In the genomic region with DNA sequence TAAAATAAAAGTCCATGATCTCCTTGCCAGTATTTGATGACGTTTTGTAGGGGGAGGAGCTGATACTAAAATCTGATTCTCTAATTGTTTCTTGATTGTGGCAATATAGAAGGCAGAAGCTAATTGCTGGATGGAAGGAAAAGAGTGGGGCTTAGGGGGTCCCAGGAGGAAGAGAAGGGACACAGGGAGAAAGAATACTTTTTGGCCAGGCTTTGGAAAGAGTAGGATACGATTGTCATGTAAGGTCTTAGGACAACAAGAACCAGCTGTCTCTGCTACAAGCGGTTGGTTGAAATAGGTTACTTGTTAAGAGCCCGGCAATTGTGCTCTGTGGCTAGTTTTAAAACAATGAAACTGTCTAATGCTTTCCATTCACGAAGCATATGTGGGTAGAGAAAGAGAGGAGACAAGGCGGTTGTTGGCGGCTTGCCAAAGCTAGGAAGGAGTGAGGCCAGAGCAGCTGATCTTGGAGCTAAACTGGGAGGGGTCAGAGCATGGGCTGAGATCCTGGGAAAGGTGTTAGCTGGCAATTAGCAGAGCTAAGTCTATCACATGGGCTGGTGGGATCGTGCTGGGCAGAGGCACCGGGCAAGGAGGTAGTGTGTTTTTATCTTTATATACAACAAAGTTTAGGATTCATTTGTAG, we compare ENCODE assay signal across 8 mouse cellular contexts. TPM values are rescaled to one million over a fixed set of nuclear protein-coding genes. Genes with fewer than 3 reads are reported as not detected.
DNase-seq lines count a peak whose midpoint lies in the region; ATAC-seq and TF ChIP-seq lines count a peak whose summit lies in the region.
"Had no signal": no experiment of that assay in that cellular context is flagged by ENCODE, and none has a peak within 500 bp of the region (broad histone marks: within the 10 kb centered on the region; RNA-seq: fewer than 3 reads in every experiment).

No protein-coding gene starts in this region.

- no peaks in the 10 kb centered on the region for H3K9me3 ChIP-seq in lung, embryonic 14.5 days (ENCODE audit: low read depth, low read length)
- H3K9me3 ChIP-seq in forebrain, embryonic 14.5 days (replicated peaks; ENCODE audit: control insufficient read depth, low read length), result no peaks in the 10 kb centered on the region
- no peaks in the 10 kb centered on the region for H3K9me3 ChIP-seq in midbrain, embryonic 14.5 days (ENCODE audit: control insufficient read depth, low read length)

- no peaks in the 10 kb centered on the region for H3K36me3 ChIP-seq in lung, embryonic 14.5 days (ENCODE audit: insufficient read depth)
- H3K36me3 ChIP-seq in forebrain, embryonic 14.5 days (ENCODE audit: control insufficient read depth, insufficient read depth, low read length), result no peaks in the 10 kb centered on the region
- no peaks in the 10 kb centered on the region for H3K36me3 ChIP-seq in midbrain, embryonic 14.5 days (ENCODE audit: control insufficient read depth, insufficient read depth, low read length)

- H3K4me1 ChIP-seq in lung, embryonic 14.5 days (ENCODE audit: insufficient read depth), result no peaks in the 10 kb centered on the region
- H3K4me1 ChIP-seq in forebrain, embryonic 14.5 days (ENCODE audit: control insufficient read depth, insufficient read depth, low read length), result no peaks in the 10 kb centered on the region
- no peaks in the 10 kb centered on the region for H3K4me1 ChIP-seq in midbrain, embryonic 14.5 days (ENCODE audit: control insufficient read depth, insufficient read depth, low read length)

- no peaks in the 10 kb centered on the region for H3K27me3 ChIP-seq in lung, embryonic 14.5 days (ENCODE audit: insufficient read depth, low read length)
- H3K27me3 ChIP-seq in forebrain, embryonic 14.5 days (replicated peaks; ENCODE audit: control insufficient read depth, insufficient read depth, low read length), result no peaks in the 10 kb centered on the region
- no peaks in the 10 kb centered on the region for H3K27me3 ChIP-seq in midbrain, embryonic 14.5 days (ENCODE audit: control insufficient read depth, insufficient read depth, low read length)

- ATAC-seq in lung, embryonic 14.5 days (ENCODE audit: insufficient read depth), result peak; percentile 47
- ATAC-seq in forebrain, embryonic 14.5 days, result peak; percentile 90
- peak; percentile 75; the same call in 1 of the 2 replicates for ATAC-seq in midbrain, embryonic 14.5 days (ENCODE audit: low FRiP score, low TSS enrichment)

- no peak overlapping the region for H3K27ac ChIP-seq in lung, embryonic 14.5 days (ENCODE audit: low read depth)
- 0 out of 2 replicates have a peak overlapping the region, but pooled peaks have one; percentile 46 for H3K27ac ChIP-seq in forebrain, embryonic 14.5 days (ENCODE audit: low read depth, low read length)
- no peak overlapping the region for H3K27ac ChIP-seq in midbrain, embryonic 14.5 days (replicated peaks; ENCODE audit: low read depth, low read length)
- H3K27ac ChIP-seq: heart, adult 2 months had no signal

- peak; percentile 77 for DNase-seq in lung, embryonic 14.5 days
- no peak for DNase-seq in lung, adult 18-20 months
- peak; percentile 86 for DNase-seq in forebrain, embryonic 14.5 days (ENCODE audit: low spot score)
- peak; percentile 27 to 36 for DNase-seq in heart, postnatal 14 days
- DNase-seq in midbrain, embryonic 14.5 days, result peak; percentile 79
- no peak for DNase-seq in thymus, postnatal 36 days
- no peak for DNase-seq in thymus, postnatal 14 days

- WGBS in lung, embryonic 14.5 days, result 28% methylated on average over 9 of the region's 9 CpGs
- WGBS in forebrain, embryonic 14.5 days, result 9% methylated on average over 9 of the region's 9 CpGs
- WGBS in midbrain, embryonic 14.5 days, result 39% methylated on average over 9 of the region's 9 CpGs

- intact Hi-C loops in heart, postnatal 14 days (cut with DNase I), result no loop called here

- no peak overlapping the region for H3K9ac ChIP-seq in lung, embryonic 14.5 days
- H3K9ac ChIP-seq in forebrain, embryonic 14.5 days (ENCODE audit: low read length), result no peak overlapping the region
- H3K9ac ChIP-seq in midbrain, embryonic 14.5 days (replicated peaks; ENCODE audit: low read length), result no peak overlapping the region

- H3K4me2 ChIP-seq in lung, embryonic 14.5 days, result no peak overlapping the region
- H3K4me2 ChIP-seq in forebrain, embryonic 14.5 days (ENCODE audit: low read length), result peak overlapping the region; percentile 28
- peak overlapping the region; percentile 11; the same call in 1 of the 2 replicates for H3K4me2 ChIP-seq in midbrain, embryonic 14.5 days (ENCODE audit: low read length)

- TF ChIP-seq CTCF in lung, embryonic 14.5 days (IDR thresholded peaks at IDR 0.05; ENCODE audit: low read depth), result no peak

- H3K4me3 ChIP-seq in lung, embryonic 14.5 days (ENCODE audit: low read depth, low read length), result no peak overlapping the region
- no peak overlapping the region for H3K4me3 ChIP-seq in forebrain, embryonic 14.5 days (ENCODE audit: low read depth, low read length)
- H3K4me3 ChIP-seq in midbrain, embryonic 14.5 days (replicated peaks; ENCODE audit: low read depth, low read length), result no peak overlapping the region
- H3K4me3 ChIP-seq: heart, adult 2 months had no signal

RNA-seq across cellular contexts. Expression of a gene that starts 45.8 kb away (rescaled TPM):
- polyA plus RNA-seq in lung, embryonic 14.5 days (2014; fragmentation: Nextera tagmentation; extraction: Ambion mirVana), result not detected in 2 replicates
- not detected in 2 replicates for polyA plus RNA-seq in forebrain, embryonic 14.5 days (2014; fragmentation: Nextera tagmentation; extraction: Ambion mirVana)
- not detected for total RNA-seq in heart, postnatal 14 days (2021)
- not detected in 2 replicates for polyA plus RNA-seq in midbrain, embryonic 14.5 days (2014; fragmentation: Nextera tagmentation; extraction: Ambion mirVana)
- total RNA-seq: heart, adult 2 months had no signal
- polyA plus RNA-seq: heart, adult 2 months had no signal

Comparison
In these comparisons a context has a peak if more than half of its experiments do, and no peak if none do; other contexts are left out.
1. DNase-seq: peak in lung, embryonic 14.5 days (single experiment), forebrain, embryonic 14.5 days (single experiment), heart, postnatal 14 days (2 of 2) and midbrain, embryonic 14.5 days (single experiment); none in lung, adult 18-20 months (0 of 2), thymus, postnatal 36 days (0 of 2) and thymus, postnatal 14 days (single experiment).
2. Peak in every context shown above with its lines, with median percentiles within 50 percentile points of each other: ATAC-seq.